Mouse (Mus musculus) E14TG2a.4 (cell line): ENCODE measurements around the gene Notch2.

Source experiments
- CTCF ChIP-seq: conservative IDR thresholded peaks from 2 replicates; pipeline ENCODE4 v1.5.1; 2014; ENCODE audit warnings: low read length
- NANOG ChIP-seq: IDR thresholded peaks from 2 replicates; pipeline ENCODE4 v1.6.1; 2014; ENCODE audit warnings: borderline replicate concordance, low read length, mixed read lengths

DNA sequence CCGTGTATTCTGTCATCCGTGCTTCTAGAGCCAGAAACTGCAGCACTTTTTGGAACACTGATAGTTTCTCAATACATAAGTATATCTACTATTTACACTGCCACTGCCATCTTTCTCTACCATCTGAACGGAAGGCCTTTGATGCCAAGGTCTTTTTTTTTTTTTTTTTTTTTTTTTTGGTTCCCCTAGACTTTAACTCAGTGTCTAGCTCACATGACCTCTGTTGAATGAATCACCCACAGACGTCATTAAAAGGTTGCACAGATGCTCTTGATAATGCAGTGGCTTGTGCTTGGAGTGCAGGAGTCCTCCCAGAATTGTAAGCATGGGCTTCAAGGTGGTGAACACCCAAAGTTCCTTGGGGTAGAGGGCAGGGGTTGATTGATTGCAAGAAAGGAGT, 21.0 kb upstream of the Notch2 start:
- no peak for TF ChIP-seq CTCF
- TF ChIP-seq NANOG, result no peak
